Mouse (Mus musculus): ENCODE measurements around the gene Cpd. TPM values are rescaled to one million over a fixed set of nuclear protein-coding genes. Genes with fewer than 3 reads are reported as not detected.

The Cpd gene
- 14.7 and 16.9 TPM in 2 replicates for polyA plus RNA-seq (2014; fragmentation: Nextera tagmentation; extraction: Ambion mirVana)

DNA sequence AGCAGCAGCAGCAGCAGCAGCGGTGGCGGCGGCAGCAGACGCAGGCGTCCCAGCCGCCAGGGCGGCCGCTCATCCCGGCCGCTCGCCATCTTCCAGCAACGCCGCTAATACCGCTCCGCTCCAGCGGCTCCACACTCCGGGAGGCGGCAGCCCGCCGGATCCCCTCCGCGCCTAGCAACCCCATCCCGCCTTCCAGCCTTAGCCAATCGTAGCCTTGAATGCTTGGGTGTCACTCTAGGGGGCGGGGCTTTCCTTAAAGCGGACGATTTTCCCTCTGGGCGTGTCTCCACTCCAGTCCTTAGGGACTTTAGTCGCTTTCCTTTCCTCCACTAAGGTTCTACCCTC lies at the start of gene Cpd:
TSS of gene Cpd (minus strand) at position 141 of the 345 bp plus-strand sequence.
- Histone ChIP-seq H3K4me3 (ENCODE audit: low read depth, low read length) (peak within 1 kb of the TSS; percentile 92), H3K9me3 (ENCODE audit: control insufficient read depth, low read length) (no peaks in the 10 kb centered on the region), H3K27me3 (ENCODE audit: control insufficient read depth, insufficient read depth, low read length) (no peaks in the 10 kb centered on the region), H3K36me3 (ENCODE audit: control insufficient read depth, insufficient read depth, low read length) (no peaks in the 10 kb centered on the region), H3K4me2 (ENCODE audit: low read depth) (peak within 1 kb of the TSS; percentile 99), H3K4me1 (ENCODE audit: control insufficient read depth, insufficient read depth, low read length) (peaks cover 16% of the 10 kb centered on the region), H3K9ac (ENCODE audit: low read length) (peak within 1 kb of the TSS; percentile 91), H3K27ac (ENCODE audit: low read depth, low read length) (peak within 1 kb of the TSS; percentile 81)
- ATAC-seq (ENCODE audit: insufficient read depth, low FRiP score, low TSS enrichment) (peak; percentile 99), DNase-seq (ENCODE audit: low spot score) (peak; percentile 98)
- 0% methylated on average over 29 of the region's 29 CpGs for WGBS

DNA sequence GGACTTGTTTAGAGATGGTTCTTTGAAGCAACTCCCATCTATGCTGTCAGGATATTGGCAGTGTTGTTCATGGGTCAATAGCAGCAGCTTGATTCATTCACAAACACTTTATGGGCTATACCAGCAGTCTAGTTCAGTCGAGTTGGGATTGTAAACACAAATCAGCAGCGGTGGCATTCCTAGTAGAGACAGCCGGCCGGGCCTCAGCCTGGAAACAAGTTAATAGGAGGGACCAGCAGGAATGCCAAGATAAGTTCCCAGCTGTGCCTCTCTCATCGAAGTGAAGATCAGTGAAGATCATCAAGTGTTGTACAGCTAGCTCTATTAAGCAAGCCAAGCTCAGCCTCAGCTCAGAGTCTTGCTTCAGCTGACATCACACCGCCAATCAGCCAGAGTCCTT lies 49.5 kb upstream of the Cpd start:
- DNase-seq (ENCODE audit: low spot score) (no peak), ATAC-seq (ENCODE audit: insufficient read depth, low FRiP score, low TSS enrichment) (no peak)
- 67% methylated on average over 6 of the region's 6 CpGs for WGBS
- Histone ChIP-seq H3K4me3 (ENCODE audit: low read depth, low read length) (no peak overlapping the region), H3K4me2 (ENCODE audit: low read depth) (no peak overlapping the region), H3K27me3 (ENCODE audit: control insufficient read depth, insufficient read depth, low read length) (no peaks in the 10 kb centered on the region), H3K9ac (ENCODE audit: low read length) (no peak overlapping the region), H3K36me3 (ENCODE audit: control insufficient read depth, insufficient read depth, low read length) (no peaks in the 10 kb centered on the region), H3K9me3 (ENCODE audit: control insufficient read depth, low read length) (no peaks in the 10 kb centered on the region), H3K27ac (ENCODE audit: low read depth, low read length) (no peak overlapping the region), H3K4me1 (ENCODE audit: control insufficient read depth, insufficient read depth, low read length) (peaks cover 6% of the 10 kb centered on the region; the same call in 1 of the 2 replicates)

DNA sequence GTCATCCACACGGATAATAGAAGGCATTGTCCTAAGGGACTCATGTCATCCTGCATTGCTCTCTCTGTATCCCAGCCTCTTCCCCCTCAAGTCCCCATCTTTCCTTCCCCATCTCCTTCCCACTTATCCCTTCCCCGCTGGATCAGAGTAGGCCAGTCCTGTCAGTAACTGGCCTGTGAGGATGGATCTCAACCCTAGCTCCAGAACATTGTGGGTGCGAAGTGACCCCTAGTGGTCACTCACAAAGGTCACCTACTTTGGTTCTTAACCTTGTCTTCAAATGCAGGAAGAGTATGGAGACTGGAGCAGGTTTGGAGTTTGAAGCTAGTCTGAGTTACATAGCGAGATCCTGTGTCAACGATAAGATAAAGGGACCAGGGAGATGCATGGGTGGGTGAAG lies 47.4 kb upstream of the Cpd start:
- Histone ChIP-seq H3K27me3 (ENCODE audit: control insufficient read depth, insufficient read depth, low read length) (no peaks in the 10 kb centered on the region), H3K36me3 (ENCODE audit: control insufficient read depth, insufficient read depth, low read length) (no peaks in the 10 kb centered on the region), H3K4me2 (ENCODE audit: low read depth) (no peak overlapping the region), H3K4me1 (ENCODE audit: control insufficient read depth, insufficient read depth, low read length) (peaks cover 6% of the 10 kb centered on the region; the same call in 1 of the 2 replicates), H3K9ac (ENCODE audit: low read length) (no peak overlapping the region), H3K4me3 (ENCODE audit: low read depth, low read length) (no peak overlapping the region), H3K9me3 (ENCODE audit: control insufficient read depth, low read length) (no peaks in the 10 kb centered on the region), H3K27ac (ENCODE audit: low read depth, low read length) (no peak overlapping the region)
- peak; percentile 55 for DNase-seq (ENCODE audit: low spot score)
- no peak for ATAC-seq (ENCODE audit: insufficient read depth, low FRiP score, low TSS enrichment)
- 30% methylated on average over 5 of the region's 5 CpGs for WGBS

DNA sequence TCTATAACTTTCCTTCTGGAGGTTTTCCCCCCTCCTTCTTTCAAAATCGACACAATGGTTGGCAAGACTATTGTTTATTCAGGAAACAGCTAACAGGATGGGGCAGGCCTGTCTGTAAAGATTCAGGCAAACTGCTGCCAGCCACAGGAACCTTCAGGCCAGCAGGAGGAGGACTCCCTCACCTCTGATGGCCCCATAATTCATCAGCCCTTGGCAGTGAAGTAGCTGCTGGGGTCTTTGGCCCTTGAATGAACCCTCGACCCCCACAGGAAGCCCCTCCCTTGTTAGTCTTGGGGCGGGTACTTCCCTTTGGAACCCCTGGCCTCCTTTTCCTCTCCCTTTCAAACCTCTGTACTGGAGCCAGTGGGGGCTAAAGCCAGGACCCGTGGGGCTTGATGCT lies 46.8 kb upstream of the Cpd start:
- no peaks in the 10 kb centered on the region for H3K27me3 ChIP-seq (ENCODE audit: control insufficient read depth, insufficient read depth, low read length)
- H3K36me3 ChIP-seq (ENCODE audit: control insufficient read depth, insufficient read depth, low read length), result no peaks in the 10 kb centered on the region
- no peaks in the 10 kb centered on the region for H3K9me3 ChIP-seq (ENCODE audit: control insufficient read depth, low read length)
- DNase-seq (ENCODE audit: low spot score) (peak; percentile 35), ATAC-seq (ENCODE audit: insufficient read depth, low FRiP score, low TSS enrichment) (no peak)
- H3K9ac ChIP-seq (ENCODE audit: low read length), result no peak overlapping the region
- peaks cover 6% of the 10 kb centered on the region; the same call in 1 of the 2 replicates for H3K4me1 ChIP-seq (ENCODE audit: control insufficient read depth, insufficient read depth, low read length)
- H3K4me2 ChIP-seq (ENCODE audit: low read depth), result no peak overlapping the region
- H3K27ac ChIP-seq (ENCODE audit: low read depth, low read length), result no peak overlapping the region
- WGBS, result 11% methylated on average over 4 of the region's 4 CpGs
- no peak overlapping the region for H3K4me3 ChIP-seq (ENCODE audit: low read depth, low read length)

DNA sequence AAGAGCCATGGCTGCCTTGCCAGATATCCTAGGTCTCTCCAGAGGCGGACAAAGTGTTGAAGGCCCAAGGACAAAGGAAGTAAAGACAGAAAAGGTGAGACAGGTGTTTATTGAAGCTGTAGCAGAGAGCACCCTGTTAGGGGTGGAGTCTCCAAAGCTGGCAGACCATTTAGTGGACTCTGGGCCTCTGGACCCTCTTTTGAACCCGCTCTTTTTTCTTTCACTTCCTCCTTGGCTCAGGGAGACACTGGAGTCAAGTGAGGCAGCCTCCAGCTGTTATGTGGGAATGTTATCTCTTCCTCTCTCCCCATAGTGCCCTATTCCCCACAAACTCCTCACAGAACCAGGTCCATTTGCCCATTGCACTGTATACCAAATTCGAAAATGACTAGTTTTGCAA lies 46.2 kb upstream of the Cpd start:
- no peaks in the 10 kb centered on the region for H3K36me3 ChIP-seq (ENCODE audit: control insufficient read depth, insufficient read depth, low read length)

DNA sequence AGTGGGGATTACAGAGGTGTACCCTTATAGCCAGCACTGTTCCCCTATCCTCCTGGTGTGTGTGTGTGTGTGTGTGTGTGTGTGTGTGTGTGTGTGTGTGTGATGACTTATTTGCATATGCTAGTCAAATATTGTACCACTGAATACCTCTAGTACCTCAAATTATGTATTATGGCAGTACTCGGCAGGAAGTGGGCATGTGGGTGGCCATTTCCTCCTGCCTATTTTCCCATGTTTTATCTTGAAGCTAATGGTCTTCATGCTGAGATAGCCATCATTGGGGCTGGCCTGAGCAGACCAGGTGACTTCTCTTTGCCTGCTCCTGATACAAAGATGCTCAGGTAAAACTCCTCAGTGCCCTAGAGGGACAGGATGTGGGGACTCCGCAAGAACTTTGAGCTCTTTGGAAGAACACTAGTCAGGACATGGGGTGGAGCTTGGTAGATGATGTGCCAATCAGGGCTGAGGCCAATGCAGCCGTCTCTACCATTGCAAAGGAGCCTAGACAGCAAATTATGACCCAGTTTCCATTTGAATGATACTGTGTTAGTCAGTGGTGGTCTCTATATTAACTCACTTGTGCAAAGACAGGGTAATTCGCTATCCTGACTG lies 45.0 kb upstream of the Cpd start:
- Histone ChIP-seq H3K4me3 (ENCODE audit: low read depth, low read length) (no peak overlapping the region), H3K27ac (ENCODE audit: low read depth, low read length) (no peak overlapping the region), H3K27me3 (ENCODE audit: control insufficient read depth, insufficient read depth, low read length) (no peaks in the 10 kb centered on the region), H3K9me3 (ENCODE audit: control insufficient read depth, low read length) (no peaks in the 10 kb centered on the region), H3K4me1 (ENCODE audit: control insufficient read depth, insufficient read depth, low read length) (peaks cover 6% of the 10 kb centered on the region; the same call in 1 of the 2 replicates), H3K9ac (ENCODE audit: low read length) (no peak overlapping the region), H3K4me2 (ENCODE audit: low read depth) (no peak overlapping the region), H3K36me3 (ENCODE audit: control insufficient read depth, insufficient read depth, low read length) (no peaks in the 10 kb centered on the region)
- no peak for ATAC-seq (ENCODE audit: insufficient read depth, low FRiP score, low TSS enrichment)
- no peak for DNase-seq (ENCODE audit: low spot score)
- WGBS, result 88% methylated on average over 4 of the region's 4 CpGs

More for the DNA sequence above, 46.2 kb upstream of the Cpd start:
- Histone ChIP-seq H3K27ac (ENCODE audit: low read depth, low read length) (no peak overlapping the region), H3K4me3 (ENCODE audit: low read depth, low read length) (no peak overlapping the region), H3K4me1 (ENCODE audit: control insufficient read depth, insufficient read depth, low read length) (peaks cover 6% of the 10 kb centered on the region; the same call in 1 of the 2 replicates), H3K9ac (ENCODE audit: low read length) (no peak overlapping the region), H3K4me2 (ENCODE audit: low read depth) (no peak overlapping the region), H3K9me3 (ENCODE audit: control insufficient read depth, low read length) (no peaks in the 10 kb centered on the region), H3K27me3 (ENCODE audit: control insufficient read depth, insufficient read depth, low read length) (no peaks in the 10 kb centered on the region)
- DNase-seq (ENCODE audit: low spot score) (no peak), ATAC-seq (ENCODE audit: insufficient read depth, low FRiP score, low TSS enrichment) (no peak)
- 77% methylated on average over 3 of the region's 3 CpGs for WGBS

DNA sequence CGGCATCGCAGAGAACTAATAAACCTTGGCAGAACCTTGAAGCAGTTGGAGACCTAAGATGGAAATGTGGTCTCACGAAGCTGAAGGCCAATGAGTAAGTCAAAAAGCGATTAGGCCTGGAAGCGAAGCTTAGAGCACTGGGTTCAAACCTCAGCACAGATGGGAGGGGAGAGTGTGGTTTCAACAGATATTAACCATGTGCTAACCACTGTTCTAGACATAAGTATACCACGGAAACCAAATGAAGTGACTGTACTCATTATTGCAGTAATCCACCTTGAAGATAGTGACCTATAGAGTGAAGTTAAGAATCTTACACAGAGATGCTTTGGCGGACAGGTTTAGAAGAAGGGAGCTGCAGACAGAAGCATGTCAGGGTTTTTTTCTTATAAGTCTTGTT lies 44.4 kb upstream of the Cpd start:
- H3K9me3 ChIP-seq (ENCODE audit: control insufficient read depth, low read length), result no peaks in the 10 kb centered on the region
- WGBS, result 97% methylated on average over 7 of the region's 7 CpGs
- H3K4me2 ChIP-seq (ENCODE audit: low read depth), result no peak overlapping the region
- H3K4me3 ChIP-seq (ENCODE audit: low read depth, low read length), result no peak overlapping the region
- H3K9ac ChIP-seq (ENCODE audit: low read length), result no peak overlapping the region
- peaks cover 6% of the 10 kb centered on the region; the same call in 1 of the 2 replicates for H3K4me1 ChIP-seq (ENCODE audit: control insufficient read depth, insufficient read depth, low read length)
- no peaks in the 10 kb centered on the region for H3K27me3 ChIP-seq (ENCODE audit: control insufficient read depth, insufficient read depth, low read length)
- H3K36me3 ChIP-seq (ENCODE audit: control insufficient read depth, insufficient read depth, low read length), result no peaks in the 10 kb centered on the region
- ATAC-seq (ENCODE audit: insufficient read depth, low FRiP score, low TSS enrichment) (no peak), DNase-seq (ENCODE audit: low spot score) (no peak)
- no peak overlapping the region for H3K27ac ChIP-seq (ENCODE audit: low read depth, low read length)

DNA sequence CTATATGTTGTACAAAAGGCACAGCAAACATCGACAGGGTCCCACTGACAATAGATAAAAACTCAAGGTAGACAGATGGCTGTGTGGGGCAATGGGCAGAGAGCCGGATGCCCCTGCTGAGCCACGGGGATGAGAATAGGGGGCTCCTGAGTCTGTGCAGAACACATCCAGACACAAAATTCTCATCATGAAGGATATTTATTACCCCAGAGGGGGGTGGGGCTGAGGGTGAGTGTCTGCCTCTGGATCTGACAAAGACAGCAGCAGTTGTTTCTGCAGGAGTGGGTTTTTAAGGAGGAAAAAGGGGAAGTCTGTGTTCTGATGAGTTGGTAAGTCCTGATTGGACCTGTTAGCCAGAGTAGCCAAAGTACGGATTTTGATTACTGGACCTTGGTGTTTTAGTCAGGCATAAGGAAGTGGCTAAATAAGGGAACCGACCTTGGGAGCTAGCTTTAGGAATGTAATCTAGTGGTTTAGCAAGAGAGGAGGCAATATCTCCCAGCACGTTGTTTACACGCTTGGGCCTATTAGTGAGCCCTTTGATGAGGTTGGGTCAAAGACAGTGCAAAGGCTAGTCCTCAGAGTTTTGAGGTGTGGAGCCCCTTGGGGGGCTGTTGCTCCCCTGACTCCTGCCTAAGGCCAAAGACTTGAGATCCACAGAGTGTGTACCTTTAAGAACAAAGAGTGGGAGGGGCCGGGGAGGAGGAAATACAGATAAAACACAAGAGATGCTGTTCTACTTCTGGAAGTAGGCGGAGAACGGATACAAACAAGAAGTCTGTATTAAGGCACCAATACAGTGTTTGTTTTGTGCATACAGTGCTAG lies 42.7 kb upstream of the Cpd start:
- H3K4me3 ChIP-seq (ENCODE audit: low read depth, low read length), result no peak overlapping the region
- H3K9ac ChIP-seq (ENCODE audit: low read length), result no peak overlapping the region
- no peak overlapping the region for H3K4me2 ChIP-seq (ENCODE audit: low read depth)
- no peak overlapping the region for H3K27ac ChIP-seq (ENCODE audit: low read depth, low read length)
- no peaks in the 10 kb centered on the region for H3K27me3 ChIP-seq (ENCODE audit: control insufficient read depth, insufficient read depth, low read length)
- ATAC-seq (ENCODE audit: insufficient read depth, low FRiP score, low TSS enrichment) (no peak), DNase-seq (ENCODE audit: low spot score) (no peak)
- no peaks in the 10 kb centered on the region for H3K9me3 ChIP-seq (ENCODE audit: control insufficient read depth, low read length)
- WGBS, result 62% methylated on average over 10 of the region's 10 CpGs
- peaks cover 6% of the 10 kb centered on the region; the same call in 1 of the 2 replicates for H3K4me1 ChIP-seq (ENCODE audit: control insufficient read depth, insufficient read depth, low read length)
- H3K36me3 ChIP-seq (ENCODE audit: control insufficient read depth, insufficient read depth, low read length), result no peaks in the 10 kb centered on the region

DNA sequence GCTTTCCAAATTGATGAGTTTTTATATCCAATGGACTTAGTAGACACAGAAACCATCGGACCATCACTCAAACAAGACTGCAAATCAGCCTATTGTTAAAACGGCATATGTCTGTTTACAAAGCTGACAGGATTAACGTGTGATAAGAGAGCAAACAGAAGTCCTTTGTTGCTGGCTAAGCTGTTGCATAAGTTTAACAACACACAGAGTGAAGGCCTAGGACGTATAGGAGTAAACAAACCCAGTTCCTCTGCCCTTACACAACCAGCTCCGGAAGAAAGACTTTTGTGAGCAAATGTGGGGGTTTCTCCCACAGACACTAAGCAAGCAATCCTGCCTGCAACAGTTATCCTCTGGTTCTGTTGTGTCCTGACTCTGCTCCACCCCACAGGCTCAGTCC lies 37.6 kb upstream of the Cpd start:
- 69% methylated on average over 5 of the region's 5 CpGs for WGBS
- DNase-seq (ENCODE audit: low spot score), result no peak
- Histone ChIP-seq H3K9me3 (ENCODE audit: control insufficient read depth, low read length) (no peaks in the 10 kb centered on the region), H3K27me3 (ENCODE audit: control insufficient read depth, insufficient read depth, low read length) (no peaks in the 10 kb centered on the region), H3K4me3 (ENCODE audit: low read depth, low read length) (no peak overlapping the region), H3K36me3 (ENCODE audit: control insufficient read depth, insufficient read depth, low read length) (no peaks in the 10 kb centered on the region), H3K4me2 (ENCODE audit: low read depth) (no peak overlapping the region), H3K4me1 (ENCODE audit: control insufficient read depth, insufficient read depth, low read length) (no peaks in the 10 kb centered on the region), H3K27ac (ENCODE audit: low read depth, low read length) (no peak overlapping the region), H3K9ac (ENCODE audit: low read length) (no peak overlapping the region; the same call in 1 of the 2 replicates)
- ATAC-seq (ENCODE audit: insufficient read depth, low FRiP score, low TSS enrichment), result no peak
